Mouse (Mus musculus): ENCODE results near the gene Adam1b. TPM values are rescaled to one million over a fixed set of nuclear protein-coding genes. Genes with fewer than 3 reads are reported as not detected.

Gene Adam1b
- polyA plus RNA-seq, 1 experiment = not detected

DNA sequence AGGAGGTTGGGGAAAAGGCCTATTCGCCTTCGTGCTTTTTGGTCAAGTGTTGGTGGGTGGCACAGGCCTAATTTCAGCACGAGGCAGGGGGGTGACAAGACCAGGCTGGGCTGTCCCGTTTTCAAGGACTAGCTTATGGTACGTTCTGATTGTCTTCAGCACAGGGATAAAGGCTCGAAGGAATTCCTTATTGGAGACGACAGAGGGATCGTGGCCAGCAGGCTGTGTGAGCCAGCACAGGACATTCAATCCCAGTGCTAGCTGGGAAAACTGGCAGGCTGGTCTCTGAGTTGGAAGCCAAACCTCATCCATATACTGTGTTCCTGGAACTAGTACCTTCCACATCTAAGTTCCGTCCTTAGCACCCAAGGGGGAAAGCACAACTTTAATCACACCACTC lies 50.3 kb downstream of the Adam1b start:
- H3K4me3 ChIP-seq (replicated peaks) = peak overlapping the region; percentile 92
- H3K4me1 ChIP-seq (ENCODE audit: control insufficient read depth) = peaks cover 64% of the 10 kb centered on the region
- H3K36me3 ChIP-seq (ENCODE audit: control insufficient read depth) = peaks cover 38% of the 10 kb centered on the region
- H3K9me3 ChIP-seq (ENCODE audit: control insufficient read depth, low read length) = no peaks in the 10 kb centered on the region; the same call in 1 of the 2 replicates
- H3K27me3 ChIP-seq (ENCODE audit: control insufficient read depth) = no peaks in the 10 kb centered on the region
- TF ChIP-seq TAL1 (IDR thresholded peaks at IDR 0.05; ENCODE audit: low read length) (no peak), GATA1 (IDR thresholded peaks at IDR 0.05; ENCODE audit: low read length) (no peak)

DNA sequence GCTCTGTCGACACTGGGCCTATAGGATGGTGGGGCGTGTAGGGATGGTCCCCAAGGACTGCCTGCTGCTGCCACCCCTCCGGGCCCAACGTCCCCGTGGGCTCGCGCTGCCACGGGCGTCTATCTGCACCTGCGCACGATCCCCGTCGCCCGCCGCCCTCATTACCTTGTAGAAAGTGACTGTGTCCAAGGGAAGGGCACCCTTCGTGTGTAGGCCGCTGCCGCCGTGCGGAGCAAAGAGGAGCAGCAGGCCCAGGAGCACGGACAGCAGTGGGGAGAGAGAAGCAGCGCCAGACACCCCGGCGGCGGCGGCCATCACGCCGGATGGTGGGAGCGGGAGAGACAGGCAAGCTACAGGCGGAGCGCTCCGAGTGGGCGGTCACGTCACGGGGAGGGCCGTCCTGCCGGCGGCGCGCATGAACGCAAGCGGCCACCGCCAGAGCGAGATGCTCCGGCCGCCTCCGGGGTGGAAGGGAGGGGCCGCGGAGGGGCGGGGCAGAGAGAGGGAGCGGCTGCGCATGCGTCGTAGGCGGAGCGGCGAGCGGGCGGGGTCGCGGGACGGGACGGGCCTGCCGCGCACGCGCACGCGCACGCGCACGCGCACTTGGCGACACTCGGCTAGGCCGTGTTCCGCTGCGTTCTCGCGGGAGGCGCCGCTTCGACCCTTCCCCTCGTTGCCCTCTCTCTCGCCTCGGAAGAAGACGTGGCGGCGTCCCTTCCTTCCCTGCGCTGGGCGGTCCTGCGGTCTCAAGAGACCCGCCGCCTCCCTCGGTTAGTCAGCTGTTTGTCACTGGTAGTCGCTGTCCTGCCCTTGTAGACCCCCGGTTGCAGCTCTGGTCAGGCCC lies 51.0 kb downstream of the Adam1b start, which contains the start of gene Erp29:
Gene Erp29 (minus strand): TSS at position 481 of the 844 bp plus-strand sequence.
- Histone ChIP-seq H3K36me3 (ENCODE audit: control insufficient read depth) (peaks cover 45% of the 10 kb centered on the region), H3K4me1 (ENCODE audit: control insufficient read depth) (peaks cover 64% of the 10 kb centered on the region), H3K9me3 (ENCODE audit: control insufficient read depth, low read length) (no peaks in the 10 kb centered on the region; the same call in 1 of the 2 replicates), H3K4me3 (replicated peaks) (peak within 1 kb of the TSS; percentile 92), H3K27me3 (ENCODE audit: control insufficient read depth) (no peaks in the 10 kb centered on the region)
- TF ChIP-seq GATA1 (IDR thresholded peaks at IDR 0.05; ENCODE audit: low read length) (no peak), TAL1 (IDR thresholded peaks at IDR 0.05; ENCODE audit: low read length) (no peak)

DNA sequence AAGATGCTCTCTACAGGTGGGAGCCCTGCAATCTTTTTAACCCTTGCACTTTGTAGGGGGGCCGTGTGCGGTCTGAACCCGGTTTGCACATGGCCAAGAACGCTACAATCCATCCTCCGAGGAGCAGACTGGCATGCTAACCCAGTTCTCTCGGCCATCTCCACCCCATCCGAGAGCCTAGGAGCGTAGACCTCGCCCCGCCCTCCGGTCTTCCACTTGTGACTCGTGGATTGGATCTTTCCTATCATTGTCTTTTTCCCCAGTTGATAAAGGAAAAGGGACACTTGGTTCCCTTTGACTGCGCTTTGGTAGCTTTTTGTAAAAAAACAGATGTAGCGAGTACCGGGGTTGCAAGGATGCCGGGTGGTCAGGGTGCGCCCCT lies 51.6 kb downstream of the Adam1b start, which contains the start of gene Tmem116:
Gene Tmem116 (plus strand): TSS at position 250 of the 382 bp plus-strand sequence.
- Histone ChIP-seq H3K36me3 (ENCODE audit: control insufficient read depth) (peaks cover 51% of the 10 kb centered on the region), H3K4me1 (ENCODE audit: control insufficient read depth) (peaks cover 64% of the 10 kb centered on the region), H3K9me3 (ENCODE audit: control insufficient read depth, low read length) (no peaks in the 10 kb centered on the region; the same call in 1 of the 2 replicates), H3K27me3 (ENCODE audit: control insufficient read depth) (no peaks in the 10 kb centered on the region), H3K4me3 (replicated peaks) (peak within 1 kb of the TSS; percentile 92)
- no peak for TF ChIP-seq TAL1 (IDR thresholded peaks at IDR 0.05; ENCODE audit: low read length)
- TF ChIP-seq GATA1 (IDR thresholded peaks at IDR 0.05; ENCODE audit: low read length) = no peak

DNA sequence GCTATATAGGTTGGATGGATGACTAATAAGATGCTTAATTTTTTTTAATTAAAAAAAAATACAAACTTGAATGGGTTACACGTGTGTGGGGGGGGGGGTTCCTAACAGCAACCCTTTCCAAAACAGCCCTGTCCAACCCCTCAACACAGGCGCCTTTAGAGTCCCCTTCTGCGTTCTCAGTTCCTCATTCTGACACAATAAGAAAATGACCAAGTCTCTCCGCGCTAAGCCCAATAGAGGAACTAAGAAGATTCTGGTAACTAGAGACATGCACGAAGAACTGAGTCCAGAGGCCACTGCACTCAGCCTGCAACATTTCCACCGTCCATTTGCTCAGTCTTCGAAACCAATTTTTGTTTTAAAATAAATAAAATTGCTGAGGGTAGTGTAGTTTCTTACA lies 52.0 kb downstream of the Adam1b start:
- Histone ChIP-seq H3K4me1 (ENCODE audit: control insufficient read depth) (peaks cover 60% of the 10 kb centered on the region), H3K27me3 (ENCODE audit: control insufficient read depth) (no peaks in the 10 kb centered on the region)

DNA sequence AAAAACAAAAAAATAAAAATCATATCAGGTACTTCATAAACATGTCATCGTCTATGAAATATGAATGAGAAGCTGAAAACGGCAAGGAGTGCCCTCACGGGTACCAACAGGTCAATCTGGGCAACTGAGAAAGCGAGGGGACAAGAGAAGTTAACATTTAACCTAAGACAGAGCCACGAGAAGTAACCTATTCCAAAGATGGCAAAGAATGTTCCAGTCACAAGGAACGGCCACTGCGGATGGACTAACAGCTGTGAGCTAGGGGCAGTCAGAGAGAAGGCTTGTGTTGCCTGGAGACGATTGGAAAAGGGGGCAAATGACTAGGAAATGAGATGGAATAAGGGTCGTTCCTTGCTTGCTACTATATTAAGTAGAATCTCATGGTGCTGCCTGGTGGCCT lies 52.8 kb downstream of the Adam1b start:
- H3K4me3 ChIP-seq (replicated peaks) = peak overlapping the region; percentile 0
- H3K4me1 ChIP-seq (ENCODE audit: control insufficient read depth) = peaks cover 52% of the 10 kb centered on the region
- peaks cover 62% of the 10 kb centered on the region for H3K36me3 ChIP-seq (ENCODE audit: control insufficient read depth)

More for the DNA sequence above, 52.0 kb downstream of the Adam1b start:
- H3K9me3 ChIP-seq (ENCODE audit: control insufficient read depth, low read length) = no peaks in the 10 kb centered on the region; the same call in 1 of the 2 replicates
- H3K4me3 ChIP-seq (replicated peaks) = peak overlapping the region; percentile 92
- H3K36me3 ChIP-seq (ENCODE audit: control insufficient read depth) = peaks cover 55% of the 10 kb centered on the region
- TF ChIP-seq GATA1 (IDR thresholded peaks at IDR 0.05; ENCODE audit: low read length) = no peak

More for the DNA sequence above, 52.8 kb downstream of the Adam1b start:
- Histone ChIP-seq H3K9me3 (ENCODE audit: control insufficient read depth, low read length) (no peaks in the 10 kb centered on the region; the same call in 1 of the 2 replicates), H3K27me3 (ENCODE audit: control insufficient read depth) (no peaks in the 10 kb centered on the region)
- TF ChIP-seq TAL1 (IDR thresholded peaks at IDR 0.05; ENCODE audit: low read length) = no peak
- TF ChIP-seq GATA1 (IDR thresholded peaks at IDR 0.05; ENCODE audit: low read length) = no peak

Other genes starting within 250 kb of the Adam1b start
- gene Trafd1, start 117.8 kb downstream of the Adam1b start, polyA plus RNA-seq (2012) = 1.8 and 2.1 TPM in 2 replicates
- 0.10 and 0.11 TPM in 2 replicates for gene Naa25, start 105.5 kb downstream of the Adam1b start, polyA plus RNA-seq (2012)
- 0.14 TPM in 1 of 2 replicates, not detected in the other for gene Tmem116, start 51.5 kb downstream of the Adam1b start, polyA plus RNA-seq (2012)
- gene Erp29, start 50.9 kb downstream of the Adam1b start, polyA plus RNA-seq (2012) = 14.1 and 15.8 TPM in 2 replicates
- 0.01 and 0.02 TPM in 2 replicates for gene Adam1a, start 42.0 kb upstream of the Adam1b start, polyA plus RNA-seq (2012)
- gene Gm42878, start 42.0 kb upstream of the Adam1b start, polyA plus RNA-seq (2012) = 0.01 TPM in 1 of 2 replicates, not detected in the other
- gene Mapkapk5, start 42.5 kb upstream of the Adam1b start, polyA plus RNA-seq (2012) = 7.0 and 9.2 TPM in 2 replicates
- gene Aldh2, start 90.4 kb upstream of the Adam1b start, polyA plus RNA-seq (2012) = 11.0 and 12.8 TPM in 2 replicates
- gene Acad12, start 115.5 kb upstream of the Adam1b start, polyA plus RNA-seq (2012) = 0.04 and 0.06 TPM in 2 replicates
- gene Acad10, start 157.1 kb upstream of the Adam1b start, polyA plus RNA-seq (2012) = 0.05 and 0.09 TPM in 2 replicates
- gene Brap, start 157.1 kb upstream of the Adam1b start, polyA plus RNA-seq (2012) = 1.1 and 1.2 TPM in 2 replicates
- gene Atxn2, start 207.9 kb upstream of the Adam1b start, polyA plus RNA-seq (2012) = 11.4 and 12.2 TPM in 2 replicates

Data from erythroblast, embryonic 14.5 days (primary cell).